Comparison of ENCODE assay signal across 15 mouse cellular contexts in the genomic region with DNA sequence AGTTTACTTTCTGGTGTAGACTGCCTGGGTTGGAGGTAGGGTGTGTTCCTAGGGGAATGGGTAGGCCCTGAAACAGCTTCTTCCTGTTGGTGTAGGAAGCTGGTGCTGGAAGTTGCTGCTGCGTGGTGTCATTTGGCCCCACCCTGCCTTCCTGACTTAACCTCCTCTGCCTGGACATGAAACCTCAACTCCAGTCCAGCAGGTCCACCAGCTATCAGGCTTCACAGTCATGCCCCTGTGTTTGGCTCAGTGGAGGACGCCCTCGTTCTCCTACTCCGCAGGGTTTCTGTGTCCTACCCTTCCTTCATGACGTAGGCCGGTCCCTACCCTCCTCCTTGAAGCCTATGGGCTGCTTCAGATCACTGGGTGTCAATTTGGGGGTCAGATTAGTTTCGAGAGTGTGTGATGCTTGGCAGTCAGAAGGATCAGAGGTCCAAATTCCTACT. TPM values are rescaled to one million over a fixed set of nuclear protein-coding genes. Genes with fewer than 3 reads are reported as not detected.
A peak's percentile ranks its signal among the peaks of the same experiment; 100 is the strongest.
DNase-seq lines count a peak whose midpoint lies in the region; ATAC-seq and TF ChIP-seq lines count a peak whose summit lies in the region.
"Had no signal": no experiment of that assay in that cellular context is flagged by ENCODE, and none has a peak within 500 bp of the region (broad histone marks: within the 10 kb centered on the region; RNA-seq: fewer than 3 reads in every experiment).

No protein-coding gene starts in this region.

- no peak overlapping the region for H3K9ac ChIP-seq in lung, embryonic 15.5 days
- H3K9ac ChIP-seq in lung, postnatal 0 days (replicated peaks; ENCODE audit: low read depth) = no peak overlapping the region
- peak overlapping the region; percentile 60; the same call in 1 of the 2 replicates for H3K9ac ChIP-seq in heart, embryonic 14.5 days (ENCODE audit: low read length)
- H3K9ac ChIP-seq in midbrain, embryonic 15.5 days = no peak overlapping the region

- H3K4me3 ChIP-seq in lung, embryonic 15.5 days = no peak overlapping the region
- H3K4me3 ChIP-seq in lung, postnatal 0 days (ENCODE audit: low read depth, low read length) = no peak overlapping the region
- no peak overlapping the region for H3K4me3 ChIP-seq in heart, embryonic 14.5 days (ENCODE audit: control insufficient read depth in 1 of 2, insufficient read depth in 1 of 2, low read depth in 1 of 2, low read length in 2 of 2)
- no peak overlapping the region for H3K4me3 ChIP-seq in midbrain, embryonic 15.5 days

- no peak for ATAC-seq in lung, embryonic 15.5 days (ENCODE audit: borderline replicate concordance, extremely low read depth, low FRiP score, low TSS enrichment)
- ATAC-seq in lung, postnatal 0 days = no peak
- no peak for ATAC-seq in heart, embryonic 14.5 days (ENCODE audit: insufficient number of reproducible peaks, insufficient read depth, low FRiP score, low read depth)
- no peak for ATAC-seq in midbrain, embryonic 15.5 days (replicated peaks)
- ATAC-seq in inflammation-experienced regulatory T-cells, adult 6 months = no peak
- ATAC-seq: forebrain, embryonic 16.5 days; Patski had no signal

- 83% methylated on average over 7 of the region's 7 CpGs for WGBS in lung, embryonic 15.5 days
- WGBS in lung, postnatal 0 days = 82% methylated on average over 7 of the region's 7 CpGs
- 78% methylated on average over 7 of the region's 7 CpGs for WGBS in heart, embryonic 14.5 days
- WGBS in midbrain, embryonic 15.5 days = 79% methylated on average over 7 of the region's 7 CpGs

- TF ChIP-seq EP300 in lung, postnatal 0 days (IDR thresholded peaks at IDR 0.05) = no peak

- H3K36me3 ChIP-seq in lung, embryonic 15.5 days = no peaks in the 10 kb centered on the region
- H3K36me3 ChIP-seq in lung, postnatal 0 days (ENCODE audit: insufficient read depth, low read length) = no peaks in the 10 kb centered on the region
- H3K36me3 ChIP-seq in heart, embryonic 14.5 days (ENCODE audit: control insufficient read depth, insufficient read depth, low read length) = no peaks in the 10 kb centered on the region
- no peaks in the 10 kb centered on the region for H3K36me3 ChIP-seq in midbrain, embryonic 15.5 days (replicated peaks)

- H3K4me1 ChIP-seq in lung, embryonic 15.5 days = peaks cover 29% of the 10 kb centered on the region
- H3K4me1 ChIP-seq in lung, postnatal 0 days (ENCODE audit: insufficient read depth, low read depth, low read length) = peaks cover 11% of the 10 kb centered on the region
- peaks cover 18 to 29% of the 10 kb centered on the region in 2 experiments for H3K4me1 ChIP-seq in heart, embryonic 14.5 days (ENCODE audit: control insufficient read depth in 2 of 2, insufficient read depth in 2 of 2, low read length in 2 of 2)
- H3K4me1 ChIP-seq in midbrain, embryonic 15.5 days = peaks cover 12% of the 10 kb centered on the region

- H3K27ac ChIP-seq in lung, embryonic 15.5 days = 0 out of 2 replicates have a peak overlapping the region, but pooled peaks have one; percentile 60
- H3K27ac ChIP-seq in lung, postnatal 0 days (ENCODE audit: low read length) = no peak overlapping the region
- H3K27ac ChIP-seq in heart, embryonic 14.5 days (replicated peaks in 1 of 2; ENCODE audit: control insufficient read depth in 1 of 2, insufficient read depth in 1 of 2, low read depth in 2 of 2, low read length in 2 of 2) = peak overlapping the region in 1 of 2 experiments; percentile 99; a peak in 2 of 4 replicates
- no peak overlapping the region for H3K27ac ChIP-seq in midbrain, embryonic 15.5 days

- no peaks in the 10 kb centered on the region for H3K27me3 ChIP-seq in lung, embryonic 15.5 days
- H3K27me3 ChIP-seq in lung, postnatal 0 days (replicated peaks; ENCODE audit: insufficient read depth, low read length) = no peaks in the 10 kb centered on the region
- H3K27me3 ChIP-seq in heart, embryonic 14.5 days (ENCODE audit: control insufficient read depth, insufficient read depth, low read length) = no peaks in the 10 kb centered on the region
- no peaks in the 10 kb centered on the region for H3K27me3 ChIP-seq in midbrain, embryonic 15.5 days (replicated peaks)
- H3K27me3 ChIP-seq: Patski had no signal

- peak; percentile 95 for DNase-seq in heart, adult 11 months
- no peak for DNase-seq in heart, adult 8-10 months (ENCODE audit: low spot score)
- no peak for DNase-seq in lung, postnatal 0 days (ENCODE audit: low spot score)
- DNase-seq in frontal cortex, postnatal 10 days (ENCODE audit: low spot score in 2 of 2) = no peak
- DNase-seq: adrenal gland, postnatal 25 days; kidney, postnatal 4 days had no signal

- no peak overlapping the region for H3K4me2 ChIP-seq in lung, embryonic 15.5 days
- no peak overlapping the region for H3K4me2 ChIP-seq in lung, postnatal 0 days (replicated peaks; ENCODE audit: low read depth, low read length)
- H3K4me2 ChIP-seq in heart, embryonic 14.5 days (ENCODE audit: low read length) = peak overlapping the region; percentile 94
- peak overlapping the region; percentile 77; the same call in 1 of the 2 replicates for H3K4me2 ChIP-seq in midbrain, embryonic 15.5 days

- no peak for TF ChIP-seq CTCF in lung, postnatal 0 days (IDR thresholded peaks at IDR 0.05)

- no peaks in the 10 kb centered on the region for H3K9me3 ChIP-seq in lung, embryonic 15.5 days
- H3K9me3 ChIP-seq in lung, postnatal 0 days (ENCODE audit: low read length) = no peaks in the 10 kb centered on the region
- H3K9me3 ChIP-seq in heart, embryonic 14.5 days (ENCODE audit: control insufficient read depth, low read length) = no peaks in the 10 kb centered on the region
- no peaks in the 10 kb centered on the region for H3K9me3 ChIP-seq in midbrain, embryonic 15.5 days

RNA-seq across cellular contexts. Expression of a gene that starts 4.9 kb away (rescaled TPM):
- total RNA-seq in heart, adult 8-10 months (2022) = 10 to 100 TPM; 38.7 to 49.2 (median 46.0) TPM
- 38.3 and 38.4 TPM in 2 replicates for polyA plus RNA-seq in lung, embryonic 15.5 days (2015; fragmentation: Nextera tagmentation; extraction: Ambion mirVana)
- 40.4 and 43.0 TPM in 2 replicates for polyA plus RNA-seq in lung, postnatal 0 days (2015; fragmentation: Nextera tagmentation; extraction: Ambion mirVana)
- 46.0 and 49.7 TPM in 2 replicates for polyA plus RNA-seq in heart, embryonic 14.5 days (2014; fragmentation: Nextera tagmentation; extraction: Ambion mirVana)
- polyA plus RNA-seq in midbrain, embryonic 15.5 days (2015; fragmentation: Nextera tagmentation; extraction: Ambion mirVana) = 49.6 and 53.3 TPM in 2 replicates
- 1 to 10 TPM; 4.3 to 5.9 (median 4.6) TPM for polyA plus RNA-seq in inflammation-experienced regulatory T-cells, adult 6 months (2017; shearing (Covaris generic))

RNA-seq across cellular contexts. Expression of a gene that starts 56.3 kb away (rescaled TPM):
- total RNA-seq in heart, adult 8-10 months (2022) = not detected
- 4.1 TPM in 1 of 2 replicates, not detected in the other for polyA plus RNA-seq in lung, embryonic 15.5 days (2015; fragmentation: Nextera tagmentation; extraction: Ambion mirVana)
- polyA plus RNA-seq in lung, postnatal 0 days (2015; fragmentation: Nextera tagmentation; extraction: Ambion mirVana) = 2.2 TPM in 1 of 2 replicates, not detected in the other
- not detected in 2 replicates for polyA plus RNA-seq in heart, embryonic 14.5 days (2014; fragmentation: Nextera tagmentation; extraction: Ambion mirVana)
- 7.7 TPM in 1 of 2 replicates, not detected in the other for polyA plus RNA-seq in midbrain, embryonic 15.5 days (2015; fragmentation: Nextera tagmentation; extraction: Ambion mirVana)
- polyA plus RNA-seq in inflammation-experienced regulatory T-cells, adult 6 months (2017; shearing (Covaris generic)) = not detected
- total RNA-seq: adrenal gland, postnatal 25 days; common myeloid progenitor, adult 5-6 weeks; heart, adult 18-20 months had no signal
- polyA plus RNA-seq: forebrain, embryonic 16.5 days; limb, embryonic 11.5 days had no signal

Comparison
In these comparisons a context has a peak if more than half of its experiments do, and no peak if none do; other contexts are left out.
1. H3K4me2 ChIP-seq: peak in heart, embryonic 14.5 days (single experiment) and midbrain, embryonic 15.5 days (single experiment); none in lung, embryonic 15.5 days (single experiment) and lung, postnatal 0 days (single experiment).